Mouse (Mus musculus) activated CD4-positive, CD25-positive, alpha-beta regulatory T cell, adult 4 months (primary cell): ENCODE measurements around the gene Nxpe5. TPM values are rescaled to one million over a fixed set of nuclear protein-coding genes. Genes with fewer than 3 reads are reported as not detected.
A peak's percentile ranks its signal among the peaks of the same experiment; 100 is the strongest.

Experiments
- ATAC-seq: one replicate; pipeline ENCODE4 v1.8.0; 2017
- polyA plus RNA-seq, 2 experiments: library from polyadenylated mRNA; unstranded; fragments of 100-300 nt; shearing (Covaris generic); gene quantifications; one replicate each; pipeline ENCODE4 v1.2.1; 2017

Gene Nxpe5
- polyA plus RNA-seq, 2 experiments from 2014 or later: 0.16 to 0.18 TPM

- ATAC-seq: peak; percentile 97
These were observed 29.8 kb downstream of the Nxpe5 start, which contains the start of gene Lamtor4 for GRCm38 (mm10) chr5:138255353-138256093. Lamtor4 (plus strand) TSS chr5:138255482.

DNA sequence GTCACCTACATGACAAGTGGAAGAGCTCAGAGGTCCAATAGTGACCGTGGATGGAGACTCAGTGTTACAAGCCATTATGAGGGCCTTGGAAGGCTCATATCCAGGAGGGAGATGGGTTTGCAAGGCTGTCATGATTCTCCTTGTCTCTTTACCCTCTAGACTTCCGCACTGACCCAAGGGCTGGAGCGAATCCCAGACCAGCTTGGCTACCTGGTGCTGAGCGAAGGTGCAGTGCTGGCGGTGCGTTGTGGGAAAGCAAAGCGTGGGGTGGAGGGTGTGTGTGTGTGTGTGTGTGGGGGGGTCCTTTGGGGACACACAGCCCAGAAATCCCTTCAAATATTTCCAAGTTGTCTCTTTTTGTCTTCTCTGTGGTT, 30.4 kb downstream of the Nxpe5 start:
- ATAC-seq: no peak

DNA sequence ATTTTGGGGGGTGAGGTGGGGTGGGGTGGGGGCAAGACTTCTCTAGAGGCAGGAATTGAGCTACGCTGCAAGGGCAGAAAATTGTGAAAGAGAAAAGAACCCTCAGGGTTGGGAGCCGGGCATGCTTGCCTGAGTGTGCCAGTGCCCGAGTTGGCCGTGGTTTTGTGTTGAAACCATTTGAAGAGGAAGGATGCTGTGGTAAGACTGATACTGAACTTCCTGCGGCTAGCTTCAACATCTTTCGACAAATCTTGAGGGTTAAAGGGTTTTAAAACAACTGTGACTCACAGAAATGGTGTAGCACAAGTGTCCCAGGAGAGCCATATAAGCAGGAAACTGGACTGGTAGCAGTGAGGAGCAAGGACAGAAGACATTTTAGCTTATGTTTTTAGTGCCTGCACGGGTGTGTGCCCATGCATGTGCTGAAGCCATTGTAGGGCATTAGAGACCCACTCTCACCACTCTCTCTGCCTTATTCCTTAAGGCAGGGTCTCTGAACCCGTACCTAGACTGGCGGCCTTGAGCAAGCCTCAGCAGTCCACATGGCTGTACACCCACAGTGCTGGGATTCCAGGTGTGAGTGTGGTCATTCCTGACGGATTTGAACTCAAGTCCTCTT, 31.4 kb downstream of the Nxpe5 start:
- ATAC-seq: peak; percentile 42

- ATAC-seq: no peak
These were observed 31.9 kb downstream of the Nxpe5 start for GRCm38 (mm10) chr5:138257585-138257978.

DNA sequence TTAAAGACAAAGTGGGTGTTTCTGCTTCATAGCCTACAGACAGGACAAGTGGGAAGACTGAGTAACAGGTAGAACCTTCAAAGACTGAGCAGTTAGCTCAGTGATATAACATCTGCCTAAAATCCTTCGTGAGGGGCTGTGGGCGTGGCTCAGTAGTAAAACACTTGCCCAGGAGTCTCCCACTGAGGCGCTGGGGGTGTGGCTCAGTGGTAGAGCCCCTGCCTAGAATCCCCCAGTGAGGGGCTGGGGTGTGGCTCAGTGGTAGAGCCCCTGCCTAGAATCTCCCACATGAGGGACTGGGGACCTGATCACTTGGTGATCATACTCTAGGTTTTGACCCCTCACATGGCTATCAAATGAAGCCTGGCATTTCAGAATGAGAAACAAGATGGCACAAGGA, 32.4 kb downstream of the Nxpe5 start:
- no peak for ATAC-seq

- no peak for ATAC-seq
These were observed 32.8 kb downstream of the Nxpe5 start for GRCm38 (mm10) chr5:138258542-138258941.

DNA sequence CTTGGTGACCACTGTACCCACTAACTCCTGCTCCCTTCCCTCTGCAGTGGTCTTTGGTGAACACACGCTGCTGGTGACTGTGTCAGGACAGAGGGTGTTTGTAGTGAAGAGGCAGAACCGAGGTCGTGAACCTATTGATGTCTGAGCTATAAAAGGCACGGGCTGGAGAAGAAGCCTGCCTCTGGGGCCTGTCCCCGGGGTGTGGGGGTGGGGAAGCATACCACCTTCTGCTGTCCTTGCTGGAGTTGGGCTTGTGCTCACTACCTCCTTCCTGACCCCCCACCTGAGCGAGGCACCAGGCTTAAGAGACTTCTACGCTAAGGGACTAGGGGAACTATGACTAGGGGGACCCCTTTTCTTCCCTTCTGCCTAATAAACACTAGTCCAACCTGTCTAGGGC, 33.3 kb downstream of the Nxpe5 start:
- ATAC-seq: no peak

DNA sequence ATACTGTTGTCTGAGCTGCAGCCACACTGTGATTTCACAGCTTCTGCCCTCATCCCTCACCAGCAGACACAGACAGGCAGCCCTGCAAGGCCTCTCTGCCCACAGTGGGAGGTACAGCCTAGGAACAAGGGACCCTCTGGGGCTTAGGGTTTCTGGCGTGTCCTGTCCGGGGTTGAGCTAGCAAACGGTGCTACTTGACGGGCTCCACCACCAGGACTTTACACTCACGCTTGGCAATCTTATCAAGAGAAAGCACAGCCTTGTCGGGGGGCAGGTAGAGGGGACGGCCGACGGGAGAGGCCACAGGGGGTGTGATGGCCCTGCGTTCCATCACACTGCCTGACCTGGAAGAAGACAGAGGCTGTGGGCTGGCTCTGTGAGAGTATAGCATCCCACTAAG, 34.4 kb downstream of the Nxpe5 start:
- no peak for ATAC-seq

- ATAC-seq: no peak
These were observed 35.1 kb downstream of the Nxpe5 start for GRCm38 (mm10) chr5:138260834-138261233.

- no peak for ATAC-seq
These were observed 36.3 kb downstream of the Nxpe5 start for GRCm38 (mm10) chr5:138262001-138262400.

DNA sequence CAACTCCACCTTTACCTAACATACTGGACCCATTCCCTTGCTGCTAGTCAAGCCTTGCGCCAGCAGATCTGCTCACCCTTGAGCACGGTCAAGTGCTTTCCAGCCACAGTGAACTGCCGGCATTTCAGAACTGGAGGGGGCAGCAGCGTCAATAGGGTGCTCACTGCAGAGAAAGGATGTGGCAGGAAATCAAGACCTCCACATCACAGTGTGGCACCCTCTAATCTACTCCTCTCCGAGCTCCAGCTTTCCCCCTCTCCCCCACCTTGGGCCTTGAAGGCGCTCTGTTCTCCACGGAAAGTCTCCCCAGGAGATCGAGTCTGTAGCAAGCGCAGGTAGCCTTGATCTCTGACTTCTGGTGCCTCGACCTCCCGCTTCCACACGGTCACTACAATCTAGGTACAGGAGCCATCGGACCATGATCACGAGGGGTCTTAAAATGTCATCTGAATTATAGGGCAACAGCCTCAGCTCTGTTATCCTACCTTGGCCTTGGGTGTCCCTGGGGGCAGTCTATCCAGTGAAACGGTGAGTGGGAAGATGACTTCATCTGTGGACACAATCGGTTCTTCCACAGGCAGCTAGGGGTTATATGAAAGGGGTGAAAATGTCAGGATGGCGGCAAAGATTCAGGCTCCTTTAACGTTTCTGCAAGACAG, 37.0 kb downstream of the Nxpe5 start:
- no peak for ATAC-seq

- peak; percentile 99 for ATAC-seq
These were observed 37.8 kb downstream of the Nxpe5 start, which contains the start of gene BC037034 for GRCm38 (mm10) chr5:138263260-138264206. BC037034 (minus strand) TSS chr5:138264033.

DNA sequence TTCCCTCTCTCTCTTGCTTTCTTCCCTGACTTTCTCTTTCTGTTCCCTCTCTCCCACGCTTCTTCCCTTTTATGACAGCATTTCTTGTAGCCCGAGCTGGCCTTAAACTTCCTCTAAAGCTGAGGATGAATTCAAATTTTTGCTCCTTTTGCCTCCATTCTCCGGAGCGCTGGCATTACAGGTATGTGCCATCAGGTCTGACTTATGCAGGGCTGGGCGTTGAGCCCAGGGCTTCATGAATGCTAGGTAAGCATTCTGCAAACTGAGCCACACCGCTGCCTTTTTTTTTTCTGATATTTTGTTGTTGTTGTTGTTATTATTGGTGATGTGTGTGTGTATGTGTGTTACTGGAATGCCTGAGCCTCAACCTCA, 38.5 kb downstream of the Nxpe5 start:
- ATAC-seq: no peak

DNA sequence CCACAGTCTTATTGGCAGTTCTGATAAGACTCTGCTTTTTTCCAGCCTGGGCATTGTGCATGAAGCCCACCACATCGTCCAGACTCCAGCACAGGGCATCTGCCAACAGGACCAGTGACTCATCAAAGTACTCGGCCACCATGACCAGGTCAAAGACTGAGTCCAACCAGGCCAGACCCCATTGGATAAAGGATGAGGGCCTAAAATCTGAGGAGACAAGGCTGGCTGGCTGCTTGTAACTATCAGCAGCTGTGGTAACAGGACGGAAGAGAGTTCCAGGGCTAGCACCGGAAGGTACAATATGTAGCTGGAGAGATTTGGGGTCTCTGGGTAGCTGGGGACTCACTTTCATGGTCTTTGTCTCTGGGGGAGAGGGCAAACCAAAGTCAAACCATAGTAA, 40.0 kb downstream of the Nxpe5 start:
- ATAC-seq: no peak

GRCm38 (mm10) chr5:138267114-138267513, 41.4 kb downstream of the Nxpe5 start:
- no peak for ATAC-seq

DNA sequence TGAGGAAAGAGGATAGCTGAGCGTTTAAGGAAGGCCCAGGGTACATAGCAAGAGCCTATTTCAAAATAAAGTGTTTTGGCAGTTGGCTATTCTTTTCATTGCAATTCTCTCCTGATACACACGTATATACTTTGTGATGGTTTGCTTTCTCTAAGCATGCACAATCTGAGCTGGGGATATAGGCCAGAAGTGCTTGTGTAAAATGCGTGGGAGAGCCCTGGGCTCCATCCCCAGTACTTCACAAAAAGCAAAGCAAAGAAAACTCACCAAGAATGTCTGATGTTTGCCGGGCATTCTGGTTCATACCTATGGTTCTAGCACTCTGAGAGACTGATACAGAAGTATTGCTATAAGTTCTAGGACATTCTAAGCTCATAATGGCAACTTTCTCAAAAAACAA, 43.3 kb downstream of the Nxpe5 start:
- no peak for ATAC-seq

DNA sequence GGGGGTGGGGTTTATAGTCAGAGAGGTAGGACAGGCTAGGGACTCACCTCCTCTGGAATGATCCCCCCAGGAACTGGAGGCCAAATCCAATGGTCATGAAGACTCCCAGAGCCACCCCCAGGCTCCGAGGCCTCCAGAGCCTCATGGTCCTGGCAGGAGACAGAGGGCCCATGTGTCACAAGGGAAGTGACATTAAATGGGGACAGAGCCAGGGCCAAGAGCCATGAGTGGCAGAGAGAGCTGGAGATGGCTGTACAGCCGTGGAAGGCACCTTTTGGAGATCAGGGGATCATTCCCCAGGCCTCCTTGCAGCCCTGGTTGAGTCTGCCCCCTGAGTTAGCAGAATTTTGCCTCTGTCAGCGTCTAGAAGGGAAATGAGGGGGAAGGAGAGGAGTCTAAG, 45.5 kb downstream of the Nxpe5 start:
- ATAC-seq: no peak

DNA sequence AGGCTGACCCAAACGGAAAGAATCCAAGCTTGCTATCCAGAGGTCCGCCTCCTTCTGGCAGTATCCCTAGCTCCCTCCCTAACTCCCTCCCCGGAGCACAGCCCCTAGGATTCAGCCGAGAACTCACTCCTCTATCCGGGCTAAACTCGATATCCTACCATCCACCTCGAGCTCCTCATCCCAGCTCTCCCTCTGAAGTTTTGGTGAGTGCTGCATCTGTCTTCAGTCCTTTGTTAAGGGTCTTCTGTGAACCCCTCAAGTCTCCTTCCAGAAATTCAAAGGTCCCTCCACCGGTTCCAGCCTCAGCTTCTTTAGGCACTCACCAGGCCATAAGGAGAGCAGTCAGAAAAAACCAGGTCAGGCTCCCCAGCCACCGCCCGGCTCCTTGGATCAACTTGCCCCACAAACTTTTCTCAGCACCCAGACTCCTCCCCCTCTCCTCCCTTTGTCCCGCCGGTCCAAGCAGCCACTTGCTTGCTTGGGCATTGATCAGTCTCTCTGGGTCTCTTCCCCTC, 46.8 kb downstream of the Nxpe5 start, which contains the start of gene Gal3st4:
Gene Gal3st4 (minus strand): TSS at position 432 of the 515 bp plus-strand sequence.
- ATAC-seq: no peak

GRCm38 (mm10) chr5:138274186-138274585, 48.5 kb downstream of the Nxpe5 start:
- no peak for ATAC-seq

- no peak for ATAC-seq
These were observed 49.7 kb downstream of the Nxpe5 start for GRCm38 (mm10) chr5:138275216-138276050.

- no peak for ATAC-seq
These were observed 52.3 kb downstream of the Nxpe5 start for GRCm38 (mm10) chr5:138277994-138278393.
